Mouse (Mus musculus): Measurements from ENCODE around the gene Shisal2b.
"Not testable (repeated sequence)": the region's sequence is repeated elsewhere in the genome, so short reads cannot be mapped to it uniquely, and the experiment has no call there.

Gene Shisal2b

GRCm38 (mm10) chr13:104863127-104863979, at the start of gene Shisal2b:
Gene Shisal2b (minus strand): TSS chr13:104863893.
- in situ Hi-C loops (cut with MboI; ENCODE audit: low pct_unique_long_range_greater_than_20kb in 1 of 2, low sequenced_read_pairs in 2 of 2, unreplicated experiment in 1 of 2), result no loop called here

- in situ Hi-C loops (cut with MboI; ENCODE audit: low pct_unique_long_range_greater_than_20kb in 1 of 2, low sequenced_read_pairs in 2 of 2, unreplicated experiment in 1 of 2), result not testable (repeated sequence)
These were observed 47.9 kb upstream of the Shisal2b start for GRCm38 (mm10) chr13:104911626-104912025.

GRCm38 (mm10) chr13:104911006-104911405, 47.3 kb upstream of the Shisal2b start:
- in situ Hi-C loops (cut with MboI; ENCODE audit: low pct_unique_long_range_greater_than_20kb in 1 of 2, low sequenced_read_pairs in 2 of 2, unreplicated experiment in 1 of 2), result not testable (repeated sequence)

- in situ Hi-C loops (cut with MboI; ENCODE audit: low pct_unique_long_range_greater_than_20kb in 1 of 2, low sequenced_read_pairs in 2 of 2, unreplicated experiment in 1 of 2), result no loop called here
These were observed 45.0 kb upstream of the Shisal2b start for GRCm38 (mm10) chr13:104908691-104909090.

GRCm38 (mm10) chr13:104894771-104895170, 31.1 kb upstream of the Shisal2b start:
- in situ Hi-C loops (cut with MboI; ENCODE audit: low pct_unique_long_range_greater_than_20kb in 1 of 2, low sequenced_read_pairs in 2 of 2, unreplicated experiment in 1 of 2), result no loop called here

- in situ Hi-C loops (cut with MboI; ENCODE audit: low pct_unique_long_range_greater_than_20kb in 1 of 2, low sequenced_read_pairs in 2 of 2, unreplicated experiment in 1 of 2), result no loop called here
These were observed 28.6 kb upstream of the Shisal2b start for GRCm38 (mm10) chr13:104892337-104892736.

- in situ Hi-C loops (cut with MboI; ENCODE audit: low pct_unique_long_range_greater_than_20kb in 1 of 2, low sequenced_read_pairs in 2 of 2, unreplicated experiment in 1 of 2), result no loop called here
These were observed 22.8 kb upstream of the Shisal2b start for GRCm38 (mm10) chr13:104886308-104887032.

- in situ Hi-C loops (cut with MboI; ENCODE audit: low pct_unique_long_range_greater_than_20kb in 1 of 2, low sequenced_read_pairs in 2 of 2, unreplicated experiment in 1 of 2), result no loop called here
These were observed 20.0 kb upstream of the Shisal2b start for GRCm38 (mm10) chr13:104883566-104884249.

- in situ Hi-C loops (cut with MboI; ENCODE audit: low pct_unique_long_range_greater_than_20kb in 1 of 2, low sequenced_read_pairs in 2 of 2, unreplicated experiment in 1 of 2), result no loop called here
These were observed 14.8 kb upstream of the Shisal2b start for GRCm38 (mm10) chr13:104878508-104878907.

- in situ Hi-C loops (cut with MboI; ENCODE audit: low pct_unique_long_range_greater_than_20kb in 1 of 2, low sequenced_read_pairs in 2 of 2, unreplicated experiment in 1 of 2), result no loop called here
These were observed 6.2 kb upstream of the Shisal2b start for GRCm38 (mm10) chr13:104869907-104870306.

GRCm38 (mm10) chr13:104866726-104867125, 3.0 kb upstream of the Shisal2b start:
- in situ Hi-C loops (cut with MboI; ENCODE audit: low pct_unique_long_range_greater_than_20kb in 1 of 2, low sequenced_read_pairs in 2 of 2, unreplicated experiment in 1 of 2), result no loop called here

- in situ Hi-C loops (cut with MboI; ENCODE audit: low pct_unique_long_range_greater_than_20kb in 1 of 2, low sequenced_read_pairs in 2 of 2, unreplicated experiment in 1 of 2), result no loop called here
These were observed 10.0 kb downstream of the Shisal2b start for GRCm38 (mm10) chr13:104853645-104854044.

GRCm38 (mm10) chr13:104843295-104844089, 20.2 kb downstream of the Shisal2b start:
- in situ Hi-C loops (cut with MboI; ENCODE audit: low pct_unique_long_range_greater_than_20kb in 1 of 2, low sequenced_read_pairs in 2 of 2, unreplicated experiment in 1 of 2), result no loop called here

- in situ Hi-C loops (cut with MboI; ENCODE audit: low pct_unique_long_range_greater_than_20kb in 1 of 2, low sequenced_read_pairs in 2 of 2, unreplicated experiment in 1 of 2), result no loop called here
These were observed 21.8 kb downstream of the Shisal2b start for GRCm38 (mm10) chr13:104841937-104842336.

GRCm38 (mm10) chr13:104837628-104838027, 26.1 kb downstream of the Shisal2b start:
- in situ Hi-C loops (cut with MboI; ENCODE audit: low pct_unique_long_range_greater_than_20kb in 1 of 2, low sequenced_read_pairs in 2 of 2, unreplicated experiment in 1 of 2), result no loop called here

- in situ Hi-C loops (cut with MboI; ENCODE audit: low pct_unique_long_range_greater_than_20kb in 1 of 2, low sequenced_read_pairs in 2 of 2, unreplicated experiment in 1 of 2), result no loop called here
These were observed 30.9 kb downstream of the Shisal2b start for GRCm38 (mm10) chr13:104832811-104833210.

GRCm38 (mm10) chr13:104825470-104825869, 38.2 kb downstream of the Shisal2b start:
- in situ Hi-C loops (cut with MboI; ENCODE audit: low pct_unique_long_range_greater_than_20kb in 1 of 2, low sequenced_read_pairs in 2 of 2, unreplicated experiment in 1 of 2), result no loop called here

GRCm38 (mm10) chr13:104822411-104822838, 41.3 kb downstream of the Shisal2b start:
- in situ Hi-C loops (cut with MboI; ENCODE audit: low pct_unique_long_range_greater_than_20kb in 1 of 2, low sequenced_read_pairs in 2 of 2, unreplicated experiment in 1 of 2), result loop anchor here (25.0 kb wide), 2 partner anchors 115 to 415 kb away; no protein-coding TSS in a partner anchor

Data from mouse embryonic stem cell (cell line).